Mouse (Mus musculus) liver, embryonic 13.5 days (tissue): ENCODE measurements around the gene Npb. TPM values are rescaled to one million over a fixed set of nuclear protein-coding genes. Genes with fewer than 3 reads are reported as not detected.
A peak's percentile ranks its signal among the peaks of the same experiment; 100 is the strongest.

Experiments
- ATAC-seq: fragments of 200-750 bp; cut with Nextera tagmentation; 2 replicates; pipeline ENCODE4 v1.8.0; 2017; ENCODE audit warnings: low read depth, mild to moderate bottlenecking, moderate number of reproducible peaks, moderate library complexity
- DNase-seq: peaks from one replicate; pipeline ENCODE4 v3.0.0; 2022
- H3K27ac ChIP-seq: fragments of 300-500 bp; sonication (generic); 2 replicates; pipeline ENCODE4 v1.5.1; 2015; ENCODE audit warnings: moderate library complexity, mild to moderate bottlenecking, inconsistent platforms
- H3K27me3 ChIP-seq: fragments of 300-500 bp; sonication (generic); 2 replicates; pipeline ENCODE4 v1.6.1; 2015; ENCODE audit warnings: mild to moderate bottlenecking, inconsistent platforms
- H3K36me3 ChIP-seq: fragments of 300-500 bp; sonication (generic); 2 replicates; pipeline ENCODE4 v1.6.1; 2015; ENCODE audit warnings: mild to moderate bottlenecking, inconsistent platforms
- H3K4me1 ChIP-seq: fragments of 300-500 bp; sonication (generic); replicated peaks from 2 replicates; pipeline ENCODE4 v1.6.1; 2015; ENCODE audit warnings: inconsistent platforms
- H3K4me2 ChIP-seq: fragments of 300-500 bp; sonication (generic); 2 replicates; pipeline ENCODE4 v1.6.1; 2015; ENCODE audit warnings: inconsistent platforms, mild to moderate bottlenecking, moderate library complexity
- H3K4me3 ChIP-seq: fragments of 300-500 bp; sonication (generic); replicated peaks from 2 replicates; pipeline ENCODE4 v1.5.1; 2015; ENCODE audit warnings: mild to moderate bottlenecking, inconsistent platforms
- H3K9ac ChIP-seq: fragments of 300-500 bp; sonication (generic); 2 replicates; pipeline ENCODE4 v1.6.1; 2015; ENCODE audit warnings: mild to moderate bottlenecking, inconsistent platforms
- H3K9me3 ChIP-seq: fragments of 300-500 bp; sonication (generic); replicated peaks from 2 replicates; pipeline ENCODE4 v1.6.1; 2016; ENCODE audit warnings: inconsistent platforms
- WGBS: fragments of 180-500 bp; shearing (Covaris S2); methylation state at CpG from one replicate; pipeline ENCODE4 v1.1.7; 2015; ENCODE audit not compliant: insufficient replicate concordance; 5-methylcytosine and 5-hydroxymethylcytosine counted together
- polyA plus RNA-seq: library from polyadenylated mRNA; unstranded; fragments of >200 nt; fragmentation: Nextera tagmentation; extraction: Ambion mirVana; gene quantifications from 2 replicates; pipeline ENCODE4 v1.2.1, GENCODE M21; 2015

Npb gene
- polyA plus RNA-seq, 1 experiment from 2014 or later, result 9.5 TPM

- peaks cover 41% of the 10 kb centered on the region for H3K36me3 ChIP-seq
- H3K4me3 ChIP-seq, result peak overlapping the region; percentile 96
- no peaks in the 10 kb centered on the region for H3K27me3 ChIP-seq
- ATAC-seq (no peak), DNase-seq (peak; percentile 16)
- peaks cover 75% of the 10 kb centered on the region for H3K4me1 ChIP-seq
- no peaks in the 10 kb centered on the region for H3K9me3 ChIP-seq
- under 1% methylated on average over 23 of the region's 23 CpGs for WGBS
- H3K27ac ChIP-seq, result peak overlapping the region; percentile 90
- peak overlapping the region; percentile 93 for H3K4me2 ChIP-seq
- H3K9ac ChIP-seq, result peak overlapping the region; percentile 95
Observed at GRCm38 (mm10) chr11:120573585-120574277, 34.5 kb upstream of the Npb start.

GRCm38 (mm10) chr11:120574278-120574600, 34.0 kb upstream of the Npb start:
- Histone ChIP-seq H3K9me3 (no peaks in the 10 kb centered on the region), H3K27me3 (no peaks in the 10 kb centered on the region), H3K36me3 (peaks cover 43% of the 10 kb centered on the region), H3K4me1 (peaks cover 79% of the 10 kb centered on the region), H3K9ac (peak overlapping the region; percentile 95), H3K4me3 (peak overlapping the region; percentile 96), H3K27ac (peak overlapping the region; percentile 90), H3K4me2 (peak overlapping the region; percentile 93)
- DNase-seq, result no peak
- no peak for ATAC-seq
- 38% methylated on average over 5 of the region's 5 CpGs for WGBS

GRCm38 (mm10) chr11:120575046-120575445, 33.2 kb upstream of the Npb start:
- WGBS, result 79% methylated on average over 2 of the region's 2 CpGs
- H3K4me1 ChIP-seq, result peaks cover 84% of the 10 kb centered on the region
- H3K36me3 ChIP-seq, result peaks cover 45% of the 10 kb centered on the region

GRCm38 (mm10) chr11:120575940-120576339, 32.3 kb upstream of the Npb start:
- no peak for ATAC-seq
- H3K36me3 ChIP-seq, result peaks cover 37% of the 10 kb centered on the region
- no peaks in the 10 kb centered on the region for H3K9me3 ChIP-seq
- no peak overlapping the region for H3K4me3 ChIP-seq
- H3K27me3 ChIP-seq, result no peaks in the 10 kb centered on the region
- no peak overlapping the region for H3K9ac ChIP-seq
- no peak for DNase-seq
- peak overlapping the region; percentile 80 for H3K27ac ChIP-seq
- H3K4me1 ChIP-seq, result peaks cover 83% of the 10 kb centered on the region
- H3K4me2 ChIP-seq, result no peak overlapping the region

More at GRCm38 (mm10) chr11:120575046-120575445, 33.2 kb upstream of the Npb start:
- ATAC-seq, result no peak
- H3K4me3 ChIP-seq, result peak overlapping the region; percentile 96
- H3K9ac ChIP-seq, result peak overlapping the region; percentile 95
- DNase-seq, result no peak
- H3K9me3 ChIP-seq, result no peaks in the 10 kb centered on the region
- H3K27ac ChIP-seq, result peak overlapping the region; percentile 90
- H3K27me3 ChIP-seq, result no peaks in the 10 kb centered on the region
- H3K4me2 ChIP-seq, result peak overlapping the region; percentile 93

- Histone ChIP-seq H3K9me3 (no peaks in the 10 kb centered on the region), H3K27me3 (no peaks in the 10 kb centered on the region), H3K9ac (peak overlapping the region; percentile 31; the same call in 1 of the 2 replicates), H3K27ac (peak overlapping the region; percentile 80), H3K4me3 (no peak overlapping the region), H3K4me1 (peaks cover 78% of the 10 kb centered on the region), H3K36me3 (peaks cover 32% of the 10 kb centered on the region), H3K4me2 (no peak overlapping the region)
- DNase-seq, result no peak
- 82% methylated on average over 3 of the region's 3 CpGs for WGBS
- no peak for ATAC-seq
Observed at GRCm38 (mm10) chr11:120576365-120576981, 31.8 kb upstream of the Npb start.

GRCm38 (mm10) chr11:120577211-120578023, 30.9 kb upstream of the Npb start:
- no peak overlapping the region for H3K4me3 ChIP-seq
- H3K9me3 ChIP-seq, result no peaks in the 10 kb centered on the region
- H3K4me1 ChIP-seq, result peaks cover 76% of the 10 kb centered on the region
- H3K27me3 ChIP-seq, result no peaks in the 10 kb centered on the region
- no peak overlapping the region for H3K4me2 ChIP-seq
- no peak for DNase-seq
- peak overlapping the region; percentile 80 for H3K27ac ChIP-seq
- H3K9ac ChIP-seq, result 0 out of 2 replicates have a peak overlapping the region, but pooled peaks have one; percentile 31
- WGBS, result 72% methylated on average over 7 of the region's 7 CpGs
- ATAC-seq, result no peak
- peaks cover 31% of the 10 kb centered on the region for H3K36me3 ChIP-seq

GRCm38 (mm10) chr11:120578024-120578693, 30.1 kb upstream of the Npb start:
- DNase-seq (no peak), ATAC-seq (no peak)
- Histone ChIP-seq H3K9me3 (no peaks in the 10 kb centered on the region), H3K27me3 (no peaks in the 10 kb centered on the region), H3K4me1 (peaks cover 78% of the 10 kb centered on the region), H3K27ac (peak overlapping the region; percentile 80), H3K4me3 (no peak overlapping the region), H3K36me3 (peaks cover 32% of the 10 kb centered on the region), H3K4me2 (no peak overlapping the region), H3K9ac (0 out of 2 replicates have a peak overlapping the region, but pooled peaks have one; percentile 26)
- WGBS, result 86% methylated on average over 10 of the region's 10 CpGs

GRCm38 (mm10) chr11:120578694-120579243, 29.5 kb upstream of the Npb start:
- WGBS, result 86% methylated on average over 11 of the region's 11 CpGs
- H3K4me3 ChIP-seq, result no peak overlapping the region
- H3K4me2 ChIP-seq, result no peak overlapping the region
- H3K9me3 ChIP-seq, result no peaks in the 10 kb centered on the region
- ATAC-seq (no peak), DNase-seq (no peak)
- 0 out of 2 replicates have a peak overlapping the region, but pooled peaks have one; percentile 18 for H3K27ac ChIP-seq
- no peaks in the 10 kb centered on the region for H3K27me3 ChIP-seq
- H3K36me3 ChIP-seq, result peaks cover 36% of the 10 kb centered on the region
- H3K4me1 ChIP-seq, result peaks cover 78% of the 10 kb centered on the region
- 0 out of 2 replicates have a peak overlapping the region, but pooled peaks have one; percentile 26 for H3K9ac ChIP-seq

- no peaks in the 10 kb centered on the region for H3K9me3 ChIP-seq
- DNase-seq, result peak; percentile 63
- peak overlapping the region; percentile 83 for H3K27ac ChIP-seq
- peak overlapping the region; percentile 91 for H3K9ac ChIP-seq
- 56% methylated on average over 15 of the region's 15 CpGs for WGBS
- H3K4me3 ChIP-seq, result peak overlapping the region; percentile 87
- no peaks in the 10 kb centered on the region for H3K27me3 ChIP-seq
- peaks cover 44% of the 10 kb centered on the region for H3K36me3 ChIP-seq
- peak overlapping the region; percentile 90 for H3K4me2 ChIP-seq
- no peak for ATAC-seq
- peaks cover 72% of the 10 kb centered on the region for H3K4me1 ChIP-seq
Observed at GRCm38 (mm10) chr11:120579316-120580107, 28.8 kb upstream of the Npb start.

- peaks cover 65% of the 10 kb centered on the region for H3K4me1 ChIP-seq
- 40% methylated on average over 7 of the region's 7 CpGs for WGBS
- H3K27ac ChIP-seq, result peak overlapping the region; percentile 83
- peak overlapping the region; percentile 90 for H3K4me2 ChIP-seq
- H3K4me3 ChIP-seq, result peak overlapping the region; percentile 87
- peak overlapping the region; percentile 91 for H3K9ac ChIP-seq
- ATAC-seq (no peak), DNase-seq (no peak)
- no peaks in the 10 kb centered on the region for H3K27me3 ChIP-seq
- H3K36me3 ChIP-seq, result peaks cover 48% of the 10 kb centered on the region
- no peaks in the 10 kb centered on the region for H3K9me3 ChIP-seq
Observed at GRCm38 (mm10) chr11:120580190-120580589, 28.1 kb upstream of the Npb start.
